Mouse (Mus musculus) embryonic facial prominence, embryonic 11.5 days (tissue): Measurements from ENCODE around the gene Aadac. TPM values are rescaled to one million over a fixed set of nuclear protein-coding genes. Genes with fewer than 3 reads are reported as not detected.

Experiments
- ATAC-seq: fragments of 200-750 bp; cut with Nextera tagmentation; replicated peaks from 2 replicates; pipeline ENCODE4 v1.8.0; 2017; ENCODE audit warnings: low read depth; ENCODE audit not compliant: insufficient number of reproducible peaks, low FRiP score, low TSS enrichment
- DNase-seq: peaks from one replicate; pipeline ENCODE4 v3.0.0-alpha.2; 2015; ENCODE audit warnings: low spot score
- H3K27ac ChIP-seq: fragments of 300-500 bp; sonication (generic); replicated peaks from 2 replicates; pipeline ENCODE4 v1.5.1; 2014; ENCODE audit warnings: mild to moderate bottlenecking, low read depth, low read length, control low read depth
- H3K27me3 ChIP-seq: fragments of 300-500 bp; sonication (generic); 2 replicates; pipeline ENCODE4 v1.6.1; 2014; ENCODE audit warnings: mild to moderate bottlenecking, low read length, moderate library complexity, mixed read lengths; ENCODE audit not compliant: control insufficient read depth, insufficient read depth
- H3K36me3 ChIP-seq: fragments of 300-500 bp; sonication (generic); replicated peaks from 2 replicates; pipeline ENCODE4 v1.6.1; 2014; ENCODE audit warnings: low read depth, mild to moderate bottlenecking, low read length, moderate library complexity, mixed read lengths; ENCODE audit not compliant: control insufficient read depth, insufficient read depth
- H3K4me1 ChIP-seq: fragments of 300-500 bp; sonication (generic); 2 replicates; pipeline ENCODE4 v1.6.1; 2014; ENCODE audit warnings: low read length, mixed read lengths; ENCODE audit not compliant: control insufficient read depth, insufficient read depth
- H3K4me2 ChIP-seq: fragments of 300-500 bp; sonication (generic); 2 replicates; pipeline ENCODE4 v1.6.1; 2014; ENCODE audit warnings: low read depth, mild to moderate bottlenecking, control low read depth, low read length, moderate library complexity
- H3K4me3 ChIP-seq: fragments of 300-500 bp; sonication (generic); 2 replicates; pipeline ENCODE4 v1.5.1; 2014; ENCODE audit warnings: low read depth, low read length, control low read depth
- H3K9ac ChIP-seq: fragments of 300-500 bp; sonication (generic); replicated peaks from 2 replicates; pipeline ENCODE4 v1.6.1; 2014; ENCODE audit warnings: mild to moderate bottlenecking, control low read depth, low read length
- H3K9me3 ChIP-seq: fragments of 300-500 bp; sonication (generic); replicated peaks from 2 replicates; pipeline ENCODE4 v1.6.1; 2016; ENCODE audit warnings: mild to moderate bottlenecking, low read length, inconsistent platforms, mixed read lengths; ENCODE audit not compliant: control insufficient read depth
- WGBS: fragments of 180-500 bp; shearing (Covaris S2); extraction: QIAGEN DNeasy Blood & Tissue Kit; methylation state at CpG from one replicate; pipeline ENCODE4 v1.1.7; 2014; 5-methylcytosine and 5-hydroxymethylcytosine counted together
- polyA plus RNA-seq: library from polyadenylated mRNA; unstranded; fragments of >200 nt; fragmentation: Nextera tagmentation; extraction: Ambion mirVana; gene quantifications from 2 replicates; pipeline ENCODE4 v1.2.1, GENCODE M21; 2014

Gene Aadac
- polyA plus RNA-seq, 1 experiment from 2014 or later, result not detected

DNA sequence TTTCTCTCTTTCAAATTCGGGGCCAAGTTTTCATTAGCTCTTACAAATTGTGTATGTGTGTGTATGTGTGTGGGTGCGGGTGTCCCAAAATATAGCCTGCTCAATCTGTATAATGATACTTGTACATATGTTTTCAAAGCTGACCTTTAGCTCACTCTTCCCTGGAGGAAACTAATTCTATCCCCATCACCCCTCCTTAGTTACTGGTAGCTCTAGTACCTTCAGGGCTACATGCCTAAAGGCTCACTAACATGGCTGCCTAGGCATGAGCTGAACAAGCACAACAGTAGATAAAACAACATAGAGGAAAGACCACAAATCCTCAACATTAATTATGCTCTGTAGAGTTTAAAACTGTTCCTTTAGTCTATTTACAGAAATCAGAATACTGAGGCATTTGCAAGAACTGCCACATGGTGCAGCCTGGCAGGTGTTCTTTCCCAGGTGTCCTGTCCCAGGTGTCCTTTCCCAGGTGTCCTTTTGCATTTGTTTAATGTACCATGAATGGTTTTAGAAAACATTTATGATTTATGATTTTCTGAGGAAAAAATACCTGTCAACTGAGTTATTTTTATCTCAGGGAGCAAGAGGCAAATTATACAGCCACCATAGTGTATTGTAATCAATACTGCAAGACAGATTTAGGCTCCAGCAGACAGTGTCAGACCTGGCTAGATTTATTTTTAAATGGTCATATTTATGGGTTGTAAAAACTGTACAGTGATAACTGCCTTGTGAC, 31.7 kb downstream of the Aadac start:
- ATAC-seq (no peak), DNase-seq (no peak)
- H3K9me3 ChIP-seq, result no peaks in the 10 kb centered on the region

DNA sequence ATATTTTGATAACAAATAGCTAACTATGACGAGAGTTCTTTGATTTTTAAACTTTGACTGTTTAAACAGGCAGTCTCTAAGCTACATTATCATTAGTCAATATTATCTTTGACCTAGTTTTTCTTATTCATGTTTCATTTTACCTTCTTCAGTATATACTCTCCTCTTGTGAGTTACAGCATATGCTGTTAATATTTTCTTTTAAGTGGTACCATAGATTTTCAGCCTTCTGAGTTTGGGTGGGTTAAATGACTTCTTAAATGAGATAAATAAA, 32.2 kb downstream of the Aadac start:
- no peaks in the 10 kb centered on the region for H3K27me3 ChIP-seq
- H3K9me3 ChIP-seq, result no peaks in the 10 kb centered on the region
- H3K36me3 ChIP-seq, result no peaks in the 10 kb centered on the region
- no peak overlapping the region for H3K4me2 ChIP-seq
- 66% methylated on average over 1 of the region's 1 CpGs for WGBS
- no peak overlapping the region for H3K4me3 ChIP-seq
- no peak overlapping the region for H3K27ac ChIP-seq
- no peak overlapping the region for H3K9ac ChIP-seq
- H3K4me1 ChIP-seq, result no peaks in the 10 kb centered on the region
- ATAC-seq (no peak), DNase-seq (no peak)

More for the DNA sequence above, 31.7 kb downstream of the Aadac start:
- no peaks in the 10 kb centered on the region for H3K4me1 ChIP-seq
- WGBS, result 84% methylated on average over 2 of the region's 2 CpGs
- no peak overlapping the region for H3K4me2 ChIP-seq
- no peak overlapping the region for H3K9ac ChIP-seq
- no peak overlapping the region for H3K4me3 ChIP-seq
- no peaks in the 10 kb centered on the region for H3K27me3 ChIP-seq
- no peak overlapping the region for H3K27ac ChIP-seq
- no peaks in the 10 kb centered on the region for H3K36me3 ChIP-seq

DNA sequence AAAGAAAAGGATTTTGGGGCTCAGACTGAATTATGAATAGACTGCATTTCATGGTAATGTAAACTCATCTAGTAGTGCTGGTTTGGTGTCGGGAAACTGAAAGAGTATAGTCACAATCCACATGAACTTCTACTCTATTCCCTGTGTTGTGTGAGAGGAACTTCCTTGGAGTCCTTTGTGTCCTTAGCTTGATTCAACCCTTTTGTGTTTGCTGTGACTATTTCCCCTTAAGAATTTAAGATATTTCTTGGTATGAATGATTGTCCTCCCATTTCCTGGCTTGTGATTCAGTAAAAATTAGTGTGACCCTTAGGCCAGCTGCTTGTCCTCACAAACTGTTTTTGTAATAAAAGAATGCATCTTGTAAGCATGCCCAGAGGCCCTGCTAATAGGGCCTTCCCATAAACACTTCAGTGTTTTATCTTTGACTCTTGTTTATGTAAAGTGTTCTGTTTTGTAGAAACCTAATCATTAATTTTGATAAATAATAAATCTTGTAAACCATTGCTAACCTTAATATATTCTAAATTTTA, 53.4 kb downstream of the Aadac start:
- no peak overlapping the region for H3K4me2 ChIP-seq
- H3K9ac ChIP-seq, result no peak overlapping the region
- no peak overlapping the region for H3K4me3 ChIP-seq
- ATAC-seq, result no peak
- 84% methylated on average over 1 of the region's 1 CpGs for WGBS
- no peak overlapping the region for H3K27ac ChIP-seq
- H3K9me3 ChIP-seq, result no peaks in the 10 kb centered on the region
- DNase-seq, result no peak
- H3K36me3 ChIP-seq, result no peaks in the 10 kb centered on the region
- no peaks in the 10 kb centered on the region for H3K4me1 ChIP-seq
- no peaks in the 10 kb centered on the region for H3K27me3 ChIP-seq

DNA sequence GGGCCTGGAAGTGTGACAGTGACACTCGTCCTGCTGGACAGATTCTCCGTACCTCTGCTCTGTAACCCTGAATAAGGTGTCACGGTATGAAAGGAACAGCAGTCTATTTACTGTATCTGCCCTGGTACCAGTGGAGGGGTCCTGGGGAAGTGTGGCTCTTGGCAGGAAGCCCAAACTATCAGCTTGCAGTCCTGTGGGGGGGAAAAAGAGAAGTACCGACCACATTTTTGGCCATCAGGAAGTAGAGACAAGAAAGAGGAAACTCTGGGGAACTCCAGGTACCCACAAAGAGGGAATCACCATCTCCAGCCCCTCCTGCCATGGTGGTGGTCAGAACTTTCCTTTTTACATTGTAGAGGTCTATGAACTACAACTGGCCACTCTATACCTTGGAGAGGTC, 55.1 kb downstream of the Aadac start:
- no peaks in the 10 kb centered on the region for H3K36me3 ChIP-seq
- no peaks in the 10 kb centered on the region for H3K4me1 ChIP-seq
- H3K9me3 ChIP-seq, result no peaks in the 10 kb centered on the region
- no peak overlapping the region for H3K9ac ChIP-seq
- ATAC-seq (no peak), DNase-seq (no peak)
- whole genome bisulfite sequencing, result 60% methylated on average over 4 of the region's 4 CpGs
- H3K4me2 ChIP-seq, result no peak overlapping the region
- H3K4me3 ChIP-seq, result no peak overlapping the region
- H3K27me3 ChIP-seq, result no peaks in the 10 kb centered on the region
- H3K27ac ChIP-seq, result no peak overlapping the region

DNA sequence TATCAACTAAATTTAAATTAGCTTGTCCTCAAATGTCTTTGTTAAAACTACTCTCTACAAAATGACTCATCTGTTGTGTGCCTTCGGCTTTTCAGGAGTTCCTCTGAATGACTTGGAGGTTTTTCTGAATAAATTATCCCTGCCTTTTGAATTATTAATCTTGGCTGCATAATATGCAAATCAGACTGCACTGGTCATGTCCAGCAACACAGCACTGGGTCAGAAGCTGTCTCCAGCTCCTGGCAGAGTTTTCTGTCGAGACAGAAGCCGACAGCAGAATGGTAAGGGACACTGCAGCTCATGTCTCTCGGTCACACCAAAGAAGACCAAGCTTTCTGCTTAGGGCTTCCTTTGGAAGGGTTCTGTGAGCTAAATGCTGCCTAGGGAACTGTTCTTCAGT, 56.1 kb downstream of the Aadac start, which contains the start of gene Sucnr1:
Gene Sucnr1 (plus strand): TSS at position 222 of the 400 bp plus-strand sequence.
- Histone ChIP-seq H3K4me1 (no peaks in the 10 kb centered on the region), H3K27ac (no peak within 1 kb of the TSS), H3K27me3 (no peaks in the 10 kb centered on the region), H3K36me3 (no peaks in the 10 kb centered on the region), H3K4me2 (no peak within 1 kb of the TSS), H3K9ac (no peak within 1 kb of the TSS), H3K9me3 (no peaks in the 10 kb centered on the region), H3K4me3 (no peak within 1 kb of the TSS)
- 80% methylated on average over 4 of the region's 4 CpGs for WGBS
- DNase-seq, result no peak
- ATAC-seq, result no peak

DNA sequence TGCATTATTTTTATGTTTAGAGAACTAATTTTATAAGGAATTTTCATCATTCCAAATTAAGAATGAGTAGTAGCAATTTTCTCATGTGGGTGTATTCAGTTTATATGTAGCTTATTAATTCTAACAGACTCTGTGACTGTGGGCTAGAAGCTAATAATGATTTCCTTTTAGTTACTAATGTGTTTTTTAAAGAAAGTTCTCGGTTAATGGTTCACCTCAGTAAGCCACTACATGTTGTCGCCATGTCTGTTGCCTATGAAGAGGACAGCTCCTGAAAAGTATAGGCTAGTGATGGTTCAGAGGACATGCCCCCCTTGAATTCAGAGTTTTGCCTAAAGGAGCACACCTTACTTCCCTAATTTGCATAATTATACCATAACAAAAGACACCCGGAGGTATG, 57.2 kb downstream of the Aadac start:
- Histone ChIP-seq H3K36me3 (no peaks in the 10 kb centered on the region), H3K4me3 (no peak overlapping the region), H3K9ac (no peak overlapping the region), H3K9me3 (no peaks in the 10 kb centered on the region), H3K4me2 (no peak overlapping the region), H3K27ac (no peak overlapping the region), H3K4me1 (no peaks in the 10 kb centered on the region), H3K27me3 (no peaks in the 10 kb centered on the region)
- WGBS, result 89% methylated on average over 3 of the region's 3 CpGs
- DNase-seq (no peak), ATAC-seq (no peak)

DNA sequence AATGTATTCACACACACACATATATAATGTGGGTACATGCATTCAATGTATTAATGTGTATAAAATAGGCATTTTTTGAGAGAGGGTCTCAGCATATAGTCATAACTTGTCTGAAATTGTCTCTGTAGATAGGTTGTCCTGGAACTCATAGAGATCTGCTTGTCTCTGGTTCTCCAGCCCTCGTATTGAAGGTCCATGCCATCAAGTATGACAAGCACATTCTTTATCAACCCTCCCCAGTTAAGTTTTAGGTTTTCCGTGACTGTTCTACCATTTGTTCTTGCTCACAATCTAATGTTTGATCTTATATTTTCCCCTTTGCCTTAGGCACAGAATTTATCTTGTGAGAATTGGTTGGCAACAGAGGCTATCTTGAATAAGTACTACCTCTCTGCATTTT, 60.2 kb downstream of the Aadac start:
- H3K4me1 ChIP-seq, result no peaks in the 10 kb centered on the region
- no peaks in the 10 kb centered on the region for H3K9me3 ChIP-seq
- H3K27ac ChIP-seq, result no peak overlapping the region
- DNase-seq (no peak), ATAC-seq (no peak)
- no peak overlapping the region for H3K4me2 ChIP-seq
- 92% methylated on average over 2 of the region's 2 CpGs for WGBS
- no peak overlapping the region for H3K4me3 ChIP-seq
- H3K36me3 ChIP-seq, result no peaks in the 10 kb centered on the region
- H3K27me3 ChIP-seq, result no peaks in the 10 kb centered on the region
- no peak overlapping the region for H3K9ac ChIP-seq
